Mouse (Mus musculus): ENCODE data around the gene Cln5. TPM values are rescaled to one million over a fixed set of nuclear protein-coding genes. Genes with fewer than 3 reads are reported as not detected.

Gene Cln5
- polyA plus RNA-seq (2012), result 0.40 and 0.63 TPM in 2 replicates

DNA sequence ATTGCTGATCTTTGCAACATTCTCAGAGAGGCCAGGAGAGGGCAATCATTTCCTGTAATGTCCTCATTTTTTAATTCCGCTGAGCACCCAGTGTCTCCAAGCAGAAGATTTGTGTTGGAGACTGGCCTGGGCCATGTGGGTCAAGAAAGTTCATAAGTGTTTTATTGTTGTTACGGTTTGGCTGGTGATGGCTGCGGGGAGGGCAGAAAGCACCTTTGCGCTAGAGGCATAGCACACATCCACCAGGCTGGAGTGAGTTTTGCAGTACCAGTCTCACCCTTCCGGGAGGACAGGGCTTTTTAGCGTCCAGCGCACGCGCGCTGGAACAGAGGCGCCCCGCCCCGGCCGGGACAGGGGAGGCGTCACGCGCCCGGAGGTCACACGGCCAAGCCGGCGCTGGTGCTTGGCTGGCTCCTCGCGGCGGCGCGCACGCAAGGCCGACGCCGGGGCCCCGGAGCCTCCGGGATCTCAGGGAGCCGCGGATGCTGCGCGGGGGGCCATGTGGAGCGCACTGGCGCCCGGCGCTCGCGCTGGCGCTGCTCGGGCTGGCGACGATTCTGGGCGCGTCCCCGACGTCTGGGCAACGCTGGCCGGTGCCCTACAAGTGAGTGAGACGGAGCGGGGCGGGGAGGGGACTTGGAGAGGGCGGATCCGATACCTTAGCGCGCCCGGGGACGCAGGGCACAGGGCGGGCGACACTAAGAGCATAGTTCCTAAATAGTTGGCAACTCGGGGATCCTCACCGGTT is at the start of gene Cln5:
Gene Cln5 (plus strand): TSS at position 353 of the 748 bp plus-strand sequence.
- no peak for TF ChIP-seq TAL1 (IDR thresholded peaks at IDR 0.05; ENCODE audit: low read length)
- TF ChIP-seq GATA1 (IDR thresholded peaks at IDR 0.05; ENCODE audit: low read length), result no peak
- Histone ChIP-seq H3K4me3 (replicated peaks) (peak within 1 kb of the TSS; percentile 68), H3K27me3 (ENCODE audit: control insufficient read depth) (no peaks in the 10 kb centered on the region), H3K36me3 (ENCODE audit: control insufficient read depth) (peaks cover 35% of the 10 kb centered on the region), H3K9me3 (ENCODE audit: control insufficient read depth, low read length) (no peaks in the 10 kb centered on the region), H3K4me1 (ENCODE audit: control insufficient read depth) (peaks cover 52% of the 10 kb centered on the region)

GRCm38 (mm10) chr14:103029203-103029602 is 40.8 kb upstream of the Cln5 start:
- Histone ChIP-seq H3K4me1 (ENCODE audit: control insufficient read depth) (no peaks in the 10 kb centered on the region), H3K36me3 (ENCODE audit: control insufficient read depth) (no peaks in the 10 kb centered on the region), H3K27me3 (ENCODE audit: control insufficient read depth) (no peaks in the 10 kb centered on the region), H3K4me3 (replicated peaks) (no peak overlapping the region), H3K9me3 (ENCODE audit: control insufficient read depth, low read length) (no peaks in the 10 kb centered on the region)
- TF ChIP-seq GATA1 (IDR thresholded peaks at IDR 0.05; ENCODE audit: low read length) (no peak), TAL1 (IDR thresholded peaks at IDR 0.05; ENCODE audit: low read length) (no peak)

- no peaks in the 10 kb centered on the region for H3K27me3 ChIP-seq (ENCODE audit: control insufficient read depth)
- no peak overlapping the region for H3K4me3 ChIP-seq (replicated peaks)
- TF ChIP-seq GATA1 (IDR thresholded peaks at IDR 0.05; ENCODE audit: low read length) (no peak), TAL1 (IDR thresholded peaks at IDR 0.05; ENCODE audit: low read length) (no peak)
- no peaks in the 10 kb centered on the region for H3K36me3 ChIP-seq (ENCODE audit: control insufficient read depth)
- no peaks in the 10 kb centered on the region for H3K9me3 ChIP-seq (ENCODE audit: control insufficient read depth, low read length)
- no peaks in the 10 kb centered on the region for H3K4me1 ChIP-seq (ENCODE audit: control insufficient read depth)
Measured at GRCm38 (mm10) chr14:103033271-103033823, 36.7 kb upstream of the Cln5 start.

- Histone ChIP-seq H3K4me3 (replicated peaks) (no peak overlapping the region), H3K9me3 (ENCODE audit: control insufficient read depth, low read length) (no peaks in the 10 kb centered on the region), H3K36me3 (ENCODE audit: control insufficient read depth) (no peaks in the 10 kb centered on the region), H3K27me3 (ENCODE audit: control insufficient read depth) (no peaks in the 10 kb centered on the region), H3K4me1 (ENCODE audit: control insufficient read depth) (no peaks in the 10 kb centered on the region)
- no peak for TF ChIP-seq TAL1 (IDR thresholded peaks at IDR 0.05; ENCODE audit: low read length)
- TF ChIP-seq GATA1 (IDR thresholded peaks at IDR 0.05; ENCODE audit: low read length), result no peak
Measured at GRCm38 (mm10) chr14:103034076-103034475, 35.9 kb upstream of the Cln5 start.

DNA sequence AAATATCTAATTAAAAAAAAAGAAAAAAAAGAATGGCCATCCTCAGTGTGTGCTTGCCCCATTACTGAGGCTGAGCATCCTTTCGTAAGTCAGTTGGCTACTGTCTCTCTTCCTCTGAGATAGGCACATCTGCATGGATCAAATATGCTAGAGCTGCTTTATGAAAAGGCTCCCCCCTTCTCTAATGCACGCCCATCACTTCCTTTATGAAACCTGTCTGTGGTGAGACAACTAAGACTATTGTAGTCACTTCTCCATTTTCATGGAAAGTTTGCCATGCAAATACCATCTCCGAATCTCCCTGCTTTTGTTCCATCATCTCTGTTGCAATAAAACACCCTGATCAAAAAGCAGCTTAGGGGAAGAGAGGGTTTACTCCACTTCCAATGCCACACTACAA is 33.0 kb upstream of the Cln5 start:
- no peaks in the 10 kb centered on the region for H3K36me3 ChIP-seq (ENCODE audit: control insufficient read depth)
- H3K27me3 ChIP-seq (ENCODE audit: control insufficient read depth), result no peaks in the 10 kb centered on the region
- H3K9me3 ChIP-seq (ENCODE audit: control insufficient read depth, low read length), result no peaks in the 10 kb centered on the region
- no peaks in the 10 kb centered on the region for H3K4me1 ChIP-seq (ENCODE audit: control insufficient read depth)
- TF ChIP-seq GATA1 (IDR thresholded peaks at IDR 0.05; ENCODE audit: low read length) (no peak), TAL1 (IDR thresholded peaks at IDR 0.05; ENCODE audit: low read length) (no peak)
- H3K4me3 ChIP-seq (replicated peaks), result no peak overlapping the region

DNA sequence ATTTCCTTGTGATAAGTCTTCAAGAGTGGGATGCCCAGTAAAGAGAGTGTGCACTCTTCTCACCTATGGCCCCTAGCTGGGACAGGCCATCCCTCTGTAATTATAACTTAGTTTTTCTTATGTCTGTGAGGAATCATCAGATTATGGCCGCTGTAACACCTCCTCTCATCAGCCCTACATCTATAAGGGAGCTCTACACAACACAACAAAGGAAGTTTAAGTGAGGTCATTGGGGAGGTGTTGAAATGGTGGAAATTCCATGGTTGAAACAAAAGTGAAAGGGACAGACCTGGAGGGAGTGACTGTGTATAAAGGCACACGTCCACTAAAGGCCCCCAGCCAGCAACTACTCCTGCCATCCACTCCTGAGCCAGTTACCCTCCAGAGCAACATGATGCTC is 23.3 kb upstream of the Cln5 start, which contains the start of gene Acod1:
Gene Acod1 (plus strand): TSS at position 301 of the 400 bp plus-strand sequence.
- Histone ChIP-seq H3K4me1 (ENCODE audit: control insufficient read depth) (peaks cover 6% of the 10 kb centered on the region), H3K4me3 (replicated peaks) (no peak within 1 kb of the TSS), H3K27me3 (ENCODE audit: control insufficient read depth) (no peaks in the 10 kb centered on the region), H3K36me3 (ENCODE audit: control insufficient read depth) (no peaks in the 10 kb centered on the region), H3K9me3 (ENCODE audit: control insufficient read depth, low read length) (no peaks in the 10 kb centered on the region)
- TF ChIP-seq GATA1 (IDR thresholded peaks at IDR 0.05; ENCODE audit: low read length) (no peak), TAL1 (IDR thresholded peaks at IDR 0.05; ENCODE audit: low read length) (no peak)

- TF ChIP-seq GATA1 (IDR thresholded peaks at IDR 0.05; ENCODE audit: low read length), result no peak
- TF ChIP-seq TAL1 (IDR thresholded peaks at IDR 0.05; ENCODE audit: low read length), result no peak
- no peaks in the 10 kb centered on the region for H3K9me3 ChIP-seq (ENCODE audit: control insufficient read depth, low read length)
- no peaks in the 10 kb centered on the region for H3K27me3 ChIP-seq (ENCODE audit: control insufficient read depth)
- H3K36me3 ChIP-seq (ENCODE audit: control insufficient read depth), result no peaks in the 10 kb centered on the region
- no peak overlapping the region for H3K4me3 ChIP-seq (replicated peaks)
- peaks cover 6% of the 10 kb centered on the region for H3K4me1 ChIP-seq (ENCODE audit: control insufficient read depth)
Measured at GRCm38 (mm10) chr14:103048292-103049086, 21.5 kb upstream of the Cln5 start.

- Histone ChIP-seq H3K36me3 (ENCODE audit: control insufficient read depth) (no peaks in the 10 kb centered on the region), H3K4me1 (ENCODE audit: control insufficient read depth) (peaks cover 6% of the 10 kb centered on the region), H3K27me3 (ENCODE audit: control insufficient read depth) (no peaks in the 10 kb centered on the region), H3K4me3 (replicated peaks) (no peak overlapping the region), H3K9me3 (ENCODE audit: control insufficient read depth, low read length) (no peaks in the 10 kb centered on the region)
- no peak for TF ChIP-seq TAL1 (IDR thresholded peaks at IDR 0.05; ENCODE audit: low read length)
- no peak for TF ChIP-seq GATA1 (IDR thresholded peaks at IDR 0.05; ENCODE audit: low read length)
Measured at GRCm38 (mm10) chr14:103051159-103051769, 18.8 kb upstream of the Cln5 start.

All from erythroblast, embryonic 14.5 days (primary cell).